Mouse (Mus musculus) thymus, adult 2 months (tissue): Measurements from ENCODE around the gene Cdc42ep2. TPM values are rescaled to one million over a fixed set of nuclear protein-coding genes. Genes with fewer than 3 reads are reported as not detected.

Source experiments
- DNase-seq: peaks from one replicate; pipeline ENCODE4 v3.0.0; 2021
- H3K27ac ChIP-seq: fragments of 200-500 bp; 2 replicates; pipeline ENCODE4 v1.5.1; 2012; ENCODE audit warnings: low read length, control low read depth; ENCODE audit not compliant: control insufficient read depth, insufficient read depth
- H3K27me3 ChIP-seq: fragments of 200-500 bp; 2 replicates; pipeline ENCODE4 v1.6.1; 2012; ENCODE audit warnings: mild to moderate bottlenecking, low read length, moderate library complexity, mixed read lengths; ENCODE audit not compliant: control insufficient read depth, insufficient read depth
- H3K36me3 ChIP-seq: fragments of 200-500 bp; 2 replicates; pipeline ENCODE4 v1.6.1; 2012; ENCODE audit warnings: mild to moderate bottlenecking, low read length, moderate library complexity; ENCODE audit not compliant: control insufficient read depth, insufficient read depth
- H3K4me1 ChIP-seq: fragments of 200-500 bp; replicated peaks from 2 replicates; pipeline ENCODE4 v1.6.1; 2012; ENCODE audit warnings: low read length; ENCODE audit not compliant: control insufficient read depth, insufficient read depth
- H3K4me3 ChIP-seq: fragments of 200-500 bp; 2 replicates; pipeline ENCODE4 v1.5.1; 2012; ENCODE audit warnings: mild to moderate bottlenecking, low read length, control low read depth, moderate library complexity; ENCODE audit not compliant: control insufficient read depth, insufficient read depth
- CTCF ChIP-seq: fragments of 200-500 bp; IDR thresholded peaks from 2 replicates; pipeline ENCODE4 v1.5.1; 2012; ENCODE audit warnings: mild to moderate bottlenecking, control low read depth, low read length, moderate library complexity, borderline replicate concordance; ENCODE audit not compliant: control insufficient read depth, poor library complexity, insufficient read depth; ENCODE audit errors: extremely low read depth
- POLR2A ChIP-seq: fragments of 200-500 bp; IDR thresholded peaks from 2 replicates; pipeline ENCODE4 v1.6.1; 2012; ENCODE audit warnings: mild to moderate bottlenecking, low read length, control low read depth, moderate library complexity; ENCODE audit not compliant: control insufficient read depth, poor library complexity, insufficient read depth; ENCODE audit errors: extremely low read depth
- WGBS: fragments of 180-500 bp; shearing (Covaris S2); methylation state at CpG from one replicate; pipeline ENCODE4 v1.1.7; 2018; 5-methylcytosine and 5-hydroxymethylcytosine counted together
- polyA plus RNA-seq: library from polyadenylated mRNA; depleted of rRNA; stranded (reverse); fragments of >200 nt; gene quantifications from 2 replicates; pipeline ENCODE4 v1.2.3, GENCODE M21; 2012

Gene Cdc42ep2
- polyA plus RNA-seq, 1 experiment = 5.8 TPM

DNA sequence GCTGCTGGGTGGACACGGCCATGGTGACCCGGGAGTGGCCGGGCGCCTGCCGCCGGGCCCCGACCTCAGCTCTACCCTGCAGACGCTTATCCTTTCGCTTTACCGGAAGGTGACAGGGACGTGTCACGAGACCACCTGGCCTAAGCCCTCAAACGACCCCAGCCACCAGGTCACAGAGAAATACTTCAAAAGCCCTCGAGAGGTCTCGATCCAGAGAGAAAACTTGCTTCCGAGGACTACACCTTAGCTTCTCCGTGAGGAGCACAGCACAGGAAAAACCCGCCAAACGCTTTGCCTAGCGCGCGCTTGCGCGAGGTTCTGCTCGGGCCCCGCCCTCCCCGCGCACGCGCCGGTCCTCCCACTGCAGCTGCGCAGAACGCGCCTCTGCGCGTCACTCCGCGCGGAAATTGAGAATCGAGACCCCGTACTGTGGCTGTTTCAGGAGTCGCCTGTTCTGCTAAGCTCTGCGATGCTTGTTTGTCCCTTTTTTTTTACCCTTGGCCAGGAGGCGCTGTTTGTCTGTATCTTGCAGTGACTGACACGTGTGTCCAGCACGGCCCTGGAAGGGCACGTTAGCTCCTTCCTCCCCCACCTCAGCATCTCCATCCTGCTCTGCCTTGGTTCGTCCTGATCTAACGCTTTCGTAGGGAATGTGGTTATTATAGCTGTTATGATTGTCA lies 39.4 kb upstream of the Cdc42ep2 start, which contains the start of gene Pola2:
Gene Pola2 (minus strand): TSS at position 320 of the 680 bp plus-strand sequence.
- Histone ChIP-seq H3K36me3 (no peaks in the 10 kb centered on the region), H3K4me3 (peak within 1 kb of the TSS; percentile 95), H3K27me3 (no peaks in the 10 kb centered on the region), H3K27ac (peak within 1 kb of the TSS; percentile 68), H3K4me1 (peaks cover 14% of the 10 kb centered on the region)
- peak; percentile 92 for DNase-seq
- TF ChIP-seq CTCF = 0 out of 2 replicates have a peak, but pooled peaks have one; percentile 37
- TF ChIP-seq POLR2A = peak; percentile 56; the same call in 1 of the 2 replicates
- WGBS = under 1% methylated on average over 50 of the region's 50 CpGs

GRCm38 (mm10) chr19:5962651-5963050 lies 38.0 kb upstream of the Cdc42ep2 start:
- Histone ChIP-seq H3K27me3 (no peaks in the 10 kb centered on the region), H3K4me3 (no peak overlapping the region), H3K36me3 (no peaks in the 10 kb centered on the region; the same call in 1 of the 2 replicates), H3K4me1 (peaks cover 14% of the 10 kb centered on the region), H3K27ac (no peak overlapping the region)
- WGBS = 28% methylated on average over 1 of the region's 1 CpGs
- no peak for DNase-seq
- TF ChIP-seq POLR2A (no peak), CTCF (no peak)

- DNase-seq = no peak
- H3K27ac ChIP-seq = no peak overlapping the region
- WGBS = 96% methylated on average over 5 of the region's 5 CpGs
- H3K4me3 ChIP-seq = no peak overlapping the region
- peaks cover 3% of the 10 kb centered on the region; the same call in 1 of the 2 replicates for H3K4me1 ChIP-seq
- H3K27me3 ChIP-seq = no peaks in the 10 kb centered on the region
- no peak for TF ChIP-seq POLR2A
- no peak for TF ChIP-seq CTCF
- peaks cover 13% of the 10 kb centered on the region; the same call in 1 of the 2 replicates for H3K36me3 ChIP-seq
These were observed 32.8 kb upstream of the Cdc42ep2 start for GRCm38 (mm10) chr19:5957371-5957770.

DNA sequence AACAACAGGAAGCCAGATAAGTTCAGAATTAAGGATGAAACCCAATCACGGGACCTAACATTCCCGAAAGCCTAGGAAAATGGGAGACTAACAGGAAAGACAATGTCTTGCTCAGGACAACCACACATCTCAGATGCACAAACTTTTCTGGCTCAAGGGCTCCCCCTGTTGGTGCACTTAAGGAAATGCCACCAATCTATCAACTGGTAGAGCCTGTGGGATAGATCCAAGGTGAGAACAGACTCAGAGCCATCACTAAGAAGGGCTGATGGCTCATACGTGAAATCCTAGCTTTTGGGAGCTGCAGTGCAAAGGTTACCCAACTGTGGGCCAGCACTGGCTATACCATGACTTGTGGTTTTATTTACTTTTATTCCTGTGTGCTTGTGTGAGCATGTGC lies 32.1 kb upstream of the Cdc42ep2 start:
- Histone ChIP-seq H3K27me3 (no peaks in the 10 kb centered on the region), H3K36me3 (peaks cover 19% of the 10 kb centered on the region), H3K4me1 (peaks cover under 1% of the 10 kb centered on the region; the same call in 1 of the 2 replicates), H3K4me3 (no peak overlapping the region), H3K27ac (no peak overlapping the region)
- WGBS = 56% methylated on average over 3 of the region's 3 CpGs
- DNase-seq = peak; percentile 70
- TF ChIP-seq POLR2A (no peak), CTCF (no peak)

DNA sequence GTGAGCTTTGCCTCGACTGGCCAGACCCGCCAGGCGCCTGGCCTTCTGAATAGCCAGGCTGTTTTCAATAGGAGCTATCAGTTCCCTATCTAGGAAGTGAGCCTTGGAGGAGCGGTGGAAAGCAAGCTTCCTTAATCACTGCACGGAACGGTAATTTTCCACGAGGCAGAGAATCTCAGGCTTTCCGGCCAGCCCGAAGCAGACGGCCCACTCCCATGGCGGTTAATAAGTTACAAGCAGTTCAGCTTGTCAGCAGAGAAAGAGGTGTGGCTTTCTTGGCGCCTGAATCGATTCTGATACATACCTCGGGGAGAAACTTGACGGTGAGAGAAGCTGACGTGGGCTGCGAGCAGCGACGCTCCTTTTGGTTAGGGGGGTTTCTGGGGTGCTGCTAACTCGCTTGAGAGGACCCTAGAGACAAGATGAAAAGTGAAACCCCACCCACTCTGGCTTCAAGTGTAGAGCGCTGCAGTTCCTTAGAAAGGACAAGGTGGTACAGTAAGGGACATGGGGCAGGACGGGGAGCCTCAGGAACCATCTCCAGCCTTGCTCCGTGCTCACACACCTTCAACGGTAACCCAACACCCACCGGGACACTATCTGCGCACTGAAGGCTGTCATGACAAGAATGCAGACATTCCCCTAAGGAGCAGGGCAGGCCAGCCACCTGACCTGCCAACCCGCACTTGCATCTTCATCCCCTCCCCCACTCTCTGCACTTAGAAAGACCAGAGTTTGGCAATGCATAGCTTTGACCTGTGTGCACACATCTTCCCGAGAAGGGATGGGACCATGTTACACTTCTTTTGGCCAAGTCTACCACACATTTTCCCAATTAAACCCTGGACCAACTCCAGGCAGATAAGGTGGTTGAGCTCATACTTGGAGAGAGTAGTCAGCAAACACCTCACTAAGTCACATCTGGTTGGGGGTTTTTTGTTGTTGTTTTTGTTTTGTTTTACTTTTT lies 31.4 kb upstream of the Cdc42ep2 start:
- TF ChIP-seq CTCF (no peak), POLR2A (no peak)
- no peaks in the 10 kb centered on the region for H3K27me3 ChIP-seq
- DNase-seq = no peak
- H3K27ac ChIP-seq = no peak overlapping the region
- no peaks in the 10 kb centered on the region for H3K4me1 ChIP-seq
- 94% methylated on average over 28 of the region's 28 CpGs for WGBS
- H3K36me3 ChIP-seq = peaks cover 24% of the 10 kb centered on the region
- H3K4me3 ChIP-seq = no peak overlapping the region

- TF ChIP-seq CTCF (no peak), POLR2A (no peak)
- DNase-seq = no peak
- 94% methylated on average over 10 of the region's 10 CpGs for WGBS
- no peak overlapping the region; the same call in 1 of the 2 replicates for H3K27ac ChIP-seq
- peaks cover 30% of the 10 kb centered on the region for H3K36me3 ChIP-seq
- H3K27me3 ChIP-seq = no peaks in the 10 kb centered on the region
- no peak overlapping the region for H3K4me3 ChIP-seq
- H3K4me1 ChIP-seq = no peaks in the 10 kb centered on the region
These were observed 30.3 kb upstream of the Cdc42ep2 start for GRCm38 (mm10) chr19:5954936-5955335.
